Mouse (Mus musculus): ENCODE measurements around the gene Gdpgp1.

Gene Gdpgp1

GRCm38 (mm10) chr7:80221179-80221750, 11.4 kb upstream of the Gdpgp1 start:
- in situ Hi-C loops (cut with MboI, MseI) = no loop called here

- in situ Hi-C loops (cut with MboI, MseI) = loop anchor here (25.0 kb wide), 1 partner anchor 1810 kb away; no protein-coding TSS in a partner anchor
Measured at GRCm38 (mm10) chr7:80227065-80227464, 5.6 kb upstream of the Gdpgp1 start.

- in situ Hi-C loops (cut with MboI, MseI) = loop anchor here (25.0 kb wide), 1 partner anchor 1807 kb away; no protein-coding TSS in a partner anchor
Measured at GRCm38 (mm10) chr7:80230196-80230595, 2.5 kb upstream of the Gdpgp1 start.

GRCm38 (mm10) chr7:80231971-80232488, 635 bp upstream of the Gdpgp1 start:
- in situ Hi-C loops (cut with MboI, MseI) = loop anchor here (25.0 kb wide), 1 partner anchor 1805 kb away; no protein-coding TSS in a partner anchor

- in situ Hi-C loops (cut with MboI, MseI) = loop anchor here (25.0 kb wide), 1 partner anchor 1804 kb away; no protein-coding TSS in a partner anchor
Measured at GRCm38 (mm10) chr7:80233799-80234198, 1.1 kb downstream of the Gdpgp1 start.

- in situ Hi-C loops (cut with MboI, MseI) = loop anchor here (25.0 kb wide), 1 partner anchor 1799 kb away; no protein-coding TSS in a partner anchor
Measured at GRCm38 (mm10) chr7:80238542-80238941, 5.9 kb downstream of the Gdpgp1 start.

GRCm38 (mm10) chr7:80241661-80242060, 9.0 kb downstream of the Gdpgp1 start:
- in situ Hi-C loops (cut with MboI, MseI) = loop anchor here (25.0 kb wide), 1 partner anchor 1796 kb away; no protein-coding TSS in a partner anchor

GRCm38 (mm10) chr7:80244851-80245250, 12.2 kb downstream of the Gdpgp1 start:
- in situ Hi-C loops (cut with MboI, MseI) = loop anchor here (25.0 kb wide), 1 partner anchor 1792 kb away; no protein-coding TSS in a partner anchor

- in situ Hi-C loops (cut with MboI, MseI) = loop anchor here (25.0 kb wide), 1 partner anchor 1791 kb away; no protein-coding TSS in a partner anchor
Measured at GRCm38 (mm10) chr7:80246148-80246721, 13.6 kb downstream of the Gdpgp1 start, which contains the start of gene Ttll13. Gene Ttll13, plus strand, starts transcription at chr7:80246376.

- in situ Hi-C loops (cut with MboI, MseI) = loop anchor here (25.0 kb wide), 1 partner anchor 1790 kb away; no protein-coding TSS in a partner anchor
Measured at GRCm38 (mm10) chr7:80246859-80247258, 14.2 kb downstream of the Gdpgp1 start.

GRCm38 (mm10) chr7:80252437-80252836, 19.8 kb downstream of the Gdpgp1 start:
- in situ Hi-C loops (cut with MboI, MseI) = no loop called here

- in situ Hi-C loops (cut with MboI, MseI) = no loop called here
Measured at GRCm38 (mm10) chr7:80252886-80253285, 20.2 kb downstream of the Gdpgp1 start.

GRCm38 (mm10) chr7:80255981-80256380, 23.3 kb downstream of the Gdpgp1 start:
- in situ Hi-C loops (cut with MboI, MseI) = no loop called here

- in situ Hi-C loops (cut with MboI, MseI) = no loop called here
Measured at GRCm38 (mm10) chr7:80257706-80258105, 25.0 kb downstream of the Gdpgp1 start.

GRCm38 (mm10) chr7:80260625-80261371, 28.1 kb downstream of the Gdpgp1 start, which contains the start of gene Ngrn:
Gene Ngrn, plus strand, starts transcription at chr7:80261215.
- in situ Hi-C loops (cut with MboI, MseI) = no loop called here

GRCm38 (mm10) chr7:80261372-80261990, 28.8 kb downstream of the Gdpgp1 start:
- in situ Hi-C loops (cut with MboI, MseI) = no loop called here

- in situ Hi-C loops (cut with MboI, MseI) = no loop called here
Measured at GRCm38 (mm10) chr7:80264606-80265005, 31.9 kb downstream of the Gdpgp1 start.

GRCm38 (mm10) chr7:80267764-80268163, 35.1 kb downstream of the Gdpgp1 start:
- in situ Hi-C loops (cut with MboI, MseI) = no loop called here

GRCm38 (mm10) chr7:80268897-80269750, 36.5 kb downstream of the Gdpgp1 start, which contains the start of gene Vps33b:
Gene Vps33b, plus strand, starts transcription at chr7:80269649.
- in situ Hi-C loops (cut with MboI, MseI) = no loop called here

- in situ Hi-C loops (cut with MboI, MseI) = no loop called here
Measured at GRCm38 (mm10) chr7:80269751-80270255, 37.1 kb downstream of the Gdpgp1 start.
